Mouse (Mus musculus) liver, embryonic 14.5 days (tissue): ENCODE measurements around the gene Platr17.
A peak's percentile ranks its signal among the peaks of the same experiment; 100 is the strongest.

Experiments
- CTCF ChIP-seq: IDR thresholded peaks from 2 replicates; pipeline ENCODE4 v1.5.1; 2016; ENCODE audit warnings: antibody characterized with exemption, low read depth, control low read depth
- EP300 ChIP-seq: IDR thresholded peaks from 2 replicates; pipeline ENCODE4 v1.6.1; 2016; ENCODE audit warnings: antibody characterized with exemption, low read depth

DNA sequence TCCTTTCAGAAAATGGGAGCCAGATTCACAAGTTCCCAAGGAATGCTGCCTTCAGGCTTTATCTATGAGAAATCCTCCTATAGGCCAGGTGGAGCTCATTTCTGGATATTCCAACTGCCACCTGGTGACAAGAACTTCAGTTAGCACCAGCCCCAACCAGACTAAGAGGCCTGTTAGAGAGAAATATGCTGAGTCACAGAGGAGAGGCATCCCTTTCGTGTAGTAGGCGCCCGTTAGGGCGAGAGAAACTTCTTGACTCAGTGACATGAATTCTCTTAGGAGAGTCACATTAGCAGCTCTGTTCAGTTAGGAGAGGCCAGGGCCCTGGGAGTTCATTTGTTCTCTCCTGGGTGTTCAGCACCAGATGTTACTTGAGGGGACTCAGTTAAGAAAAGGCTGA lies 5.3 kb upstream of the Platr17 start:
- TF ChIP-seq CTCF (no peak), EP300 (peak; percentile 20; the same call in 1 of the 2 replicates)
